Mouse (Mus musculus) kidney, adult 2 months (tissue): ENCODE measurements around the gene Ifng. TPM values are rescaled to one million over a fixed set of nuclear protein-coding genes. Genes with fewer than 3 reads are reported as not detected.
"Not testable (repeated sequence)": the region's sequence is repeated elsewhere in the genome, so short reads cannot be mapped to it uniquely, and the experiment has no call there.

Experiments
- DNase-seq: peaks from one replicate; pipeline ENCODE4 v3.0.0; 2021
- H3K27ac ChIP-seq: fragments of 200-500 bp; 2 replicates; pipeline ENCODE4 v1.5.1; 2012; ENCODE audit warnings: low read depth, low read length, control low read depth, inconsistent platforms; ENCODE audit not compliant: insufficient read depth
- H3K27me3 ChIP-seq: fragments of 200-500 bp; replicated peaks from 2 replicates; pipeline ENCODE4 v1.6.1; 2012; ENCODE audit warnings: mild to moderate bottlenecking, moderate library complexity, low read length, inconsistent platforms; ENCODE audit not compliant: control insufficient read depth, insufficient read depth
- H3K36me3 ChIP-seq: fragments of 200-500 bp; 2 replicates; pipeline ENCODE4 v1.6.1; 2012; ENCODE audit warnings: mild to moderate bottlenecking, moderate library complexity, low read length, inconsistent platforms; ENCODE audit not compliant: control insufficient read depth, insufficient read depth
- H3K4me1 ChIP-seq: fragments of 200-500 bp; 2 replicates; pipeline ENCODE4 v1.6.1; 2011; ENCODE audit warnings: low read length; ENCODE audit not compliant: control insufficient read depth, insufficient read depth
- H3K4me3 ChIP-seq: fragments of 200-500 bp; 2 replicates; pipeline ENCODE4 v1.5.1; 2011; ENCODE audit warnings: mild to moderate bottlenecking, low read depth, low read length, control low read depth; ENCODE audit not compliant: insufficient read depth
- CTCF ChIP-seq: fragments of 200-500 bp; conservative IDR thresholded peaks from 2 replicates; pipeline ENCODE4 v1.5.1; 2011; ENCODE audit warnings: low read depth, mild to moderate bottlenecking, control low read depth, low read length, moderate library complexity, mixed read lengths; ENCODE audit not compliant: insufficient read depth, insufficient read length
- POLR2A ChIP-seq: fragments of 200-500 bp; IDR thresholded peaks from one replicate; pipeline ENCODE4 v1.6.1; 2011; ENCODE audit warnings: low read depth, low read length, control low read depth
- WGBS: fragments of 180-500 bp; shearing (Covaris S2); methylation state at CpG from one replicate; pipeline ENCODE4 v1.1.7; 2018; 5-methylcytosine and 5-hydroxymethylcytosine counted together
- polyA plus RNA-seq: library from polyadenylated mRNA; depleted of rRNA; stranded (reverse); fragments of >200 nt; gene quantifications from 2 replicates; pipeline ENCODE4 v1.2.3, GENCODE M21; 2012

Ifng gene
- polyA plus RNA-seq, 1 experiment = not detected

GRCm38 (mm10) chr10:118461126-118461767 lies 20.4 kb downstream of the Ifng start:
- H3K27ac ChIP-seq = no peak overlapping the region
- TF ChIP-seq POLR2A (no peak), CTCF (no peak)
- DNase-seq = no peak
- WGBS = 74% methylated on average over 6 of the region's 6 CpGs
- H3K27me3 ChIP-seq = no peaks in the 10 kb centered on the region
- H3K4me3 ChIP-seq = no peak overlapping the region
- no peaks in the 10 kb centered on the region for H3K36me3 ChIP-seq
- H3K4me1 ChIP-seq = no peaks in the 10 kb centered on the region

- Histone ChIP-seq H3K4me1 (no peaks in the 10 kb centered on the region), H3K27me3 (no peaks in the 10 kb centered on the region), H3K36me3 (no peaks in the 10 kb centered on the region), H3K4me3 (no peak overlapping the region), H3K27ac (no peak overlapping the region)
- no peak for DNase-seq
- 48% methylated on average over 6 of the region's 6 CpGs for WGBS
- TF ChIP-seq CTCF (no peak), POLR2A (no peak)
These were observed 25.6 kb downstream of the Ifng start for GRCm38 (mm10) chr10:118466481-118466880.

- Histone ChIP-seq H3K27me3 (no peaks in the 10 kb centered on the region), H3K4me3 (no peak overlapping the region), H3K36me3 (no peaks in the 10 kb centered on the region), H3K4me1 (no peaks in the 10 kb centered on the region), H3K27ac (no peak overlapping the region)
- WGBS = 79% methylated on average over 3 of the region's 3 CpGs
- DNase-seq = no peak
- TF ChIP-seq CTCF = no peak
- no peak for TF ChIP-seq POLR2A
These were observed 28.2 kb downstream of the Ifng start for GRCm38 (mm10) chr10:118469047-118469446.

- H3K4me1 ChIP-seq = no peaks in the 10 kb centered on the region
- no peaks in the 10 kb centered on the region for H3K27me3 ChIP-seq
- H3K36me3 ChIP-seq = no peaks in the 10 kb centered on the region
- H3K27ac ChIP-seq = no peak overlapping the region
- WGBS = 68% methylated on average over 13 of the region's 13 CpGs
- DNase-seq = no peak
- TF ChIP-seq CTCF (no peak), POLR2A (no peak)
- H3K4me3 ChIP-seq = no peak overlapping the region
These were observed 29.6 kb downstream of the Ifng start for GRCm38 (mm10) chr10:118470296-118470957.

- H3K27me3 ChIP-seq, H3K4me3 ChIP-seq, DNase-seq, H3K36me3 ChIP-seq, H3K4me1 ChIP-seq, H3K27ac ChIP-seq: not testable (repeated sequence)
- 65% methylated on average over 1 of the region's 1 CpGs for WGBS
These were observed 32.0 kb downstream of the Ifng start for GRCm38 (mm10) chr10:118472846-118473245.

- Histone ChIP-seq H3K36me3 (no peaks in the 10 kb centered on the region), H3K27ac (no peak overlapping the region), H3K27me3 (no peaks in the 10 kb centered on the region), H3K4me1 (no peaks in the 10 kb centered on the region), H3K4me3 (no peak overlapping the region)
- TF ChIP-seq CTCF (no peak), POLR2A (no peak)
- no peak for DNase-seq
- WGBS = 90% methylated on average over 2 of the region's 2 CpGs
These were observed 35.9 kb downstream of the Ifng start for GRCm38 (mm10) chr10:118476696-118477095.

- TF ChIP-seq CTCF = no peak
- TF ChIP-seq POLR2A = no peak
- Histone ChIP-seq H3K4me1 (no peaks in the 10 kb centered on the region), H3K4me3 (no peak overlapping the region), H3K36me3 (no peaks in the 10 kb centered on the region), H3K27me3 (no peaks in the 10 kb centered on the region), H3K27ac (no peak overlapping the region)
- 73% methylated on average over 2 of the region's 2 CpGs for WGBS
- no peak for DNase-seq
These were observed 36.5 kb downstream of the Ifng start for GRCm38 (mm10) chr10:118477297-118477696.
